Mouse (Mus musculus) T-helper 1 cell (primary cell): Measurements from ENCODE around the gene Zfp64.
"Not testable (repeated sequence)": the region's sequence is repeated elsewhere in the genome, so short reads cannot be mapped to it uniquely, and the experiment has no call there.

ENCODE experiments used
- in situ Hi-C: fragments of 300-600 bp; cut with MboI, MseI; formaldehyde crosslinking; loops from one replicate; pipeline ENCODE4 v1.15.1; 2025; ENCODE audit warnings: high pct_unique_total_duplicates

The Zfp64 gene

GRCm38 (mm10) chr2:168853869-168854268 is 101.5 kb downstream of the Zfp64 start:
- in situ Hi-C loops = not testable (repeated sequence)

DNA sequence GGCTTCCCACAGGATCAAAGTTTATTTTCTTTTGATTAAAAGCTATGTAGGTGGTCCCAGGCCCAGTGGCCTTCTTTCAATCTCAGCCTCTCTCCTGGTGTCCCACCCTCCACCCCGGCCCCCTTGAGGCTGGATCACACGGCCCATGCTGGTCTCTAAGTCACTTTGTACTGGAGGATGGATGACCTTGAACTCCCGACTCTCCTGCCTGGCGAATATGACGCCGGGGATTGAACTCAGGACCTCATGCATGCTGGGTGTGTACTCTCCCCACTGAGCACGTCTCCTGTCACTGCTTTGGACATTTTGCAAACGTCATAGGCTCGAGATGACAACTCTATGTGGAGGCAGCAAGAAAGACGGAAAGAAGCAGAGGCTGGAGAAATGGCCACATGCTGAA is 103.8 kb downstream of the Zfp64 start:
- in situ Hi-C loops = no loop called here

DNA sequence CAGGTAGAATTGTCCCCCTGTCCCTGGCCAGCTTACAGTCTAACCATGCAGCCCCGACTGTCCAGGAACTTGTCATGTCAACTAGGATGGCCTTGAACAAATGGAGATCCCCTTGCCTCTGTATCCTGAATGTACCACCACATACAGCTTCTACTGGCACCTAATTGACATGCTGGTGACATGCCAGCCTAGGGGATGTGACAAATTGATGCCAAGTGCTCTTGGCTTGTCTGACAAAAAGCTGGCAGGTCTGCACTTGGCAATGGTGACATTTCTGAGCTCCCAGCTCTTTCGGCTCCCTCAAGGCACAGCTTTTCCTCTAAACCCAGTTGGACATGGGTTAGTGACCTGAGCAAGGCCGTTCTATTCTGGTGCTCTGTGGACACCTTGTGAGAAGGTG is 106.8 kb downstream of the Zfp64 start:
- in situ Hi-C loops = no loop called here

GRCm38 (mm10) chr2:168846180-168846720 is 109.1 kb downstream of the Zfp64 start:
- in situ Hi-C loops = no loop called here
